Mouse (Mus musculus): ENCODE measurements around the gene Tnpo3.

Tnpo3 gene

DNA sequence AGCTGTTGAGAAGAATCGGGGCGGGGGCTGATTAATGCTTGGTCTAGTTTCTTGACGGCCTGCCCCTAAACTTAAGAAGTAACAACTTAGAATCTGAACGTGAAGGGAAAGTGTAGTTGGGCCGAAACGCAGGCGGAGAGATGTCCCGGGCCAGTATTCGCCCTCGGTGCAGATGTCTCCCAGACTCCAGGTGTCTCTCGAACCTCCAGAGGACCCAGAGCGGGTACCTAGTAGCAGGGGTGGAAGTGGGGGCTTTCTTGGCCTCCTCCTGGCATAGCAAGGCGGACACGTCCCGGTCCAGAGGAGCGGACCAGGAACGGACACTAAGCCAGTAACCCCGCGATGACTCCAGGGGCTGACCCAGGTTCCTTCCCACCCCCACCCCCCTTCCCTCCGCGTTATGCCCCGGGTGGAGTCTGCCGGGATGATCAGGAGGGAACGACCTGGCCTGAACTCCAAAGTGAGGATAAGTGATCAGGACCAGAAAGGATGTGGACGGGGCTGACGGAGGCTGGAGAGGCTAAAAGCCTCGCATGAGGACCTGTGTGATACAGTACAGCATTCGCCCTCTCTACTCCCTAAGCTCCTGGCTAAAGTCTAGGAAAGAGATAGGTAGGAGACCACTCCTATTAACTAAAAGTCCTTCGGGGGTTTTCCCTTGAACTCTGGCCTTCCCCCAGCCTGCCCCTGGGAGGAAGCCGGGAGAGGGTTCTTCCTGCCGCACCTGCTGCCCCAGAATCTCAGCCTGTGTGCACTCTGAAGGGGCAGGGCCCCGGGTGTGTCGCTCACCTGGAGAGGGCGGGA, 82.1 kb downstream of the Tnpo3 start:
- DNase-seq (ENCODE audit: low spot score) = no peak

DNA sequence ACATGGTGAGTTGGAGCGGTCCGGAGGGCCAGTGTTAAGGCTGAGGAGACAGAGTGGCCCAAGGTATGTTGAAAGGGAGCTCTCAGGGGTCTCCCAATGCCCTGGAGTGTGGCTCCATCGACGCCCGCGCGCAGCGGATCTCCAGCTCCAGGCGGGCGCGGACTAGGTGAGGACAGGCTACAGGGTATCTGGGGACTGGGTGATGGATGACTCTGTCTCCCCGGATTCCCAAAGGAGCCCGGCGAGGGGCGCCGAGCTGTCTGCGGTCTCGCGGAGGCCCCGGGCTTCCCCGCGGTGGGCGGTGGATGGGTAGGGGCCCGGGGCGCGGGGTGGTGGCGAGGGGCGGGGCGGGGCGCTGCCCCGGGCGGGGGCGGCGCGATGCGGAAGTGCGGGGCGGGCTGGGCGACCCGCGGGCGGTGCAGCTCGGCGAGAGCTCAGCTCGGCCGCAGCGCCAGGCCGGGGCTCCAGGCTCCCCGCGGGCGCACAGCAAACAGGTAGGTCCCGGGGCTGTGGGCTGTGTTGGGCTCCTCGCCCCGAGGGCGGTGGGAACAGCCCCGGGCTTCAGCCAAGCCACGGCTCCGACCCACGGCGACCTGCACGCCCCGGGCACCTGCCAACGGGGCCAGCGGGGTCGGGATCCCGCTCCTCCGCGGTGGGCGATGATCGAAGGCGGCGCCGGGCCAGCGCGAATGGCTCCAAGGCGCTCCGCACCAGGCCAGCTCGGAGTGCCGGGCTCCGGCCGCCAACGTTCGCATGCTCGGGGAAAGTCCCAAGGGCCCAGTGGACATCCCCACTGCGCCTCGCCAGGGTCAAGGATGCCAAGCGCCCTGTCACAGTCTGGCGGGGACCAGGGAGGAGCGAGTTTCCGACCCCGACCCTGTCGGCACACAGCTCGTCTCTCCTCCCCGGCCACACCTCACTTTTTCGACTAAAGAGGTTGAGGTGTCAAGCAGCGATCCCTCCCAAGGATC, 83.1 kb downstream of the Tnpo3 start, which contains the start of gene Irf5:
Irf5 (plus strand) TSS at position 345 of the 971 bp plus-strand sequence.
- DNase-seq (ENCODE audit: low spot score) = no peak

- no peak for DNase-seq (ENCODE audit: low spot score)
Observed at GRCm38 (mm10) chr6:29525256-29525655, 84.4 kb downstream of the Tnpo3 start.

DNA sequence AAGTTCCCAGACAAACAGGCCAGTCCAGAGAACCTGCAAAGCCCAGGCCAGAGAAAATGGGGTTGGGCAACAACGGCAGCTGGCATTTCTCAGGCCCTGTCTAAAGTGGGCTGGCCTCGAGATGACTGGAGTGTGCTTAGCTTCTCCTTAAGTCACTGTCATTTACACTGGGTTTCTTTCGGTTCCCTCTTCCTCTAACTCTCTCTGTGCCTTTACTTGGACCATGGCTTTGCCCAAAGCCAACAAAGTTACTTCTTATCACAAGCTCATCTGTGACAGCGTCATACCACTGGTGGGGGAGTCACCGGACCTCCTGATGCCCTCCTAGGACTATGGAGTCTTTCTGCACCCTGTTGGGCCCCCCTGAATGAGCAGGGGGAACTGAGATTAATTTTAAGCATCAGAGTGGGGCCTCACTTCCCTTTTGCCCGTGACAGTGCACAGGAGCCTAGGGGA, 85.6 kb downstream of the Tnpo3 start:
- no peak for DNase-seq (ENCODE audit: low spot score)

DNA sequence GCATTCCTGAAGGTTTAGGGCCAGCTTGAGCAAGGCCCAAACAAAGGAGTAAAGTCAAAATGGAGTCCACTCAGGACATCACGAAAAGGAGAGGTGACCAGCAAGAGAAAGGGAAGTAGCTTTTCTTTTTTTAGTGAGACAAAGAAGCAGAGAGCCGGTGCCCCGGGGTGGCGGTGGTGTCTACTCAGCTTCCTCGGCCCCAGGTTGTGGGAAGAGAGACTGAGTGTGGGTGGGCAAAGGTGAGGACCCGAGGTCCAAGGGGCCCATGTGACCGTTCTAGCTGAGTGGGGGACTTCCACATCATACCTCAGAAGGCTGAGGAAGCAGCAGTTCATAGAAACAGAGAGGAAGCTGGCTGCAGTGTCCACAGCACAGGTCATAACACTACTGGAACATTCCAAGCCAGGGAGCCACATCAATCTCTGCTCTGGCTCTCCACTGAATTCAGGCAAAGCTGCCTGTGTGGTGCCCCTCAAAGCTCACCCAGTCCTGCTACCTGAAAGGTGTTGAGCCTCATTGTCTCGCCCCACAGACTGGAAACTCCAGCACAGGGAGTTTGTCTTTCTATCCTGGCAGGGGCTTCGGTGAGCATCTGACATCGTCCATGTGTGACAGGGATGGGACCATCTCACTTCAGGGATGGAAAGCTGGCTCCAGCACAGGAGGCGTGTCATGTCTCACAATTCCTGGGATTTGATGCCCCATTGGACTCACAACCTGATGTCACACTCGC, 86.2 kb downstream of the Tnpo3 start:
- DNase-seq (ENCODE audit: low spot score) = no peak

DNA sequence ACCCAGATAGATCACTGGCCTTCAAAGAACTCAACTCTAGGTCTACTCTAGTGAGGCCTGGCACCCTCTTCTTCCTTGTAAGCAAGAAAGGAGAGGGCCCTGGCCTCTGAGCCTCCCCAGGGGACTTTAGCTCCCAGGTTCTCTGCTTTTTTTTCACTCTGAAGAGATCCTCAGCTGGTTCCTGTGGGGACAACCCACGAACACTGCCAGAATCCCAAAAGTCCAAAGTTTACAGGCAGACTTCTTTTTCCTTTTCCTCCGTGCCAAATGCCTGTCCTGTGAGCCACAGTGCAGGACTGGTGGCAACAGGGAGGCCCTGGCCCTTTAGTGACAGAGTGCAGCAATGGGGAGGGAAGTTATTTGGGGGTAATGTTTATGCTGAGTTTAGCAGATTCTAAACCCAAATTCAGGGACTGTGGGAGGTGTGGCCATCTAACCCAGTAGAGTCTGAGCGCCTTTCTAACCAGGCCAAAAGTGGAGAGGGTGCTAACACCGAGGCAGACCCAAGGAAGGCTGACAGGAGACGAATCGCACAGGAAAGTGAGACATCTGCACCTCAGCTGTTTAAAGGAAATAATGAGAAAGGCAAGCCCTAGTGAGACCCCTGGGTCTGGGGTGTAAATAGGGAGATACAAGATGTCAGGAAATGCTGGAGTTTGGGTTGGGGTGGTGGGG, 86.9 kb downstream of the Tnpo3 start:
- no peak for DNase-seq (ENCODE audit: low spot score)

DNA sequence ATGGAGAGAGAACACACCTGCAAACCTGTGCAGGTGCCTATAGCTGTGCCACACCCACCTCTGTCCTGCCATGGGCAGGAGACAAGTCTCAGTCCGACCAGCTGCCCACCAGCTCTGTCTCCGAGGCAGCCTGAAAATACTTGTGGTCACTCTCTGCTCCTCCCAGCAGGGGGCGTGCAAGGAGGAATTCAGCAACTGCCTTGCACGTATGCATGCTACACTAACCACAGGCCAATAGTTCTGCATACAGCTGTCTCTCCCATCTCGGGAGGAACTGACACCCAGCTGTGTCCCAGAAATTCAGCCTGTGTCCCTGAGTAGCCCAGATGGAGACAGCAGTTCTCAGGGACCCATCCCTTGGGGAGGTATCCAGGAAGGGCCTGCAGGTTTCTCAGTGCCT, 92.5 kb downstream of the Tnpo3 start:
- DNase-seq (ENCODE audit: low spot score) = no peak

DNA sequence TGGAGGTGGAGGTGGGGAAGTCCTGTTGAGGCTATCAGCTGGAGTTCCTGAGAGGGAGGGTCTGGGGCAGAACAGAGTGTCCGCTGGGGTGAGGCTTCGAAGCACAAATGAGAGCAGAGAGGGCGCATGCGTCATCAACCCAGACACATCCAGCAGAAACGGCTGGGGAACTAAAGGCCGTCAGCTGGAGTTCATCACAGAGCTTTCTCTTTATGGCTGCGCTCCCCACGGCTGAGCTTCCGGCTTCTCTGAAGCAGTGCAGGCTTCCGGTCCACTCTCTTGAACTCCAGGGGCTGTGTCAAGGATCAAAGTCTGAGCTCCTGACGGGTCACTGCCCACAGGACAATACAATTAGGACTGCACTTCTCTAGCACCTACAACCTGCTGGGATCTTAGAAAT, 96.4 kb downstream of the Tnpo3 start:
- no peak for DNase-seq (ENCODE audit: low spot score)

- no peak for DNase-seq (ENCODE audit: low spot score)
Observed at GRCm38 (mm10) chr6:29509086-29509485, 100.6 kb downstream of the Tnpo3 start.

DNA sequence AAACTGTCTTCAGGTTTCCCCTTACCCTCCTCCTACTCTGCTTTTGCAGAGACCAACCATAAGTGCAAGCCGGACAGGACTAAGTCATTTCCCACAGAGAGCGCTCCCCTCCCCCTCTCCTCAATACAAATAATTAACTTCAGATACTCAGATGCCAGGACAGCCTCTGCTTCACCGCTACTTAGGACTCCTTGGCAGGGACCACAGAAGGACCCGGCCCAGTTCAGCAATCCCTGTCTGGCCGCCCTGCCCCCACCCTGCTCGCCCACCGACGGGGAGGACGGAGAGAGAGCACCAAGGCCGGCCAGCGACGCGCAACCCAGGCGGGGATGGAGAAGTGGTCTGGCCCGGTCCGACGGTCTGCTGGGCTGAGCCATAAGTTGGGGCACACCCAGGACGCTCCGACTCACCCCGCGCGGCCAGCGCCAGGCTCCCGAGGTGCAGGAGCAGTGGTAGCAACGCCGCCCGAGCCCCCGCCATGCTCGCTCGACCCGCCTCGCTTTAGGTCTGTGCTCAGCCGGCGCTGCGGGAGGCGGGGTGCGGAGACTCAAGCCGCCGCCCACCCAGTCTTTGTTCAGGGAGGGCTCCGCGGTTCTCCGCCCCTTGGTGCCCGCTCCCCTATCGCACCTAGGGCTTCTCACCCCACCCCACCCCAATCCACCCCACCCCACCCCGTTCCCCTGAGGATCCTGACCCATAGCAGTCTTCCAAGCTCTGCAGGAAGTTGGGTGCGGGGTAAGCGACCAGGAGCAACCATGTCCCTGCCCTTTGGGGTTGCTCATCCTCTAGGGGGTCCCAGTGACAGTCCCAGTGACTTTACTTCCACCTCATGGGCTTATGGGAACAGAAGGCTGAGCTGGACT, 102.0 kb downstream of the Tnpo3 start, which contains the start of gene Kcp:
Kcp (minus strand) TSS at position 506 of the 863 bp plus-strand sequence.
- DNase-seq (ENCODE audit: low spot score) = no peak

GRCm38 (mm10) chr6:29506834-29507233, 102.9 kb downstream of the Tnpo3 start:
- DNase-seq (ENCODE audit: low spot score) = no peak

DNA sequence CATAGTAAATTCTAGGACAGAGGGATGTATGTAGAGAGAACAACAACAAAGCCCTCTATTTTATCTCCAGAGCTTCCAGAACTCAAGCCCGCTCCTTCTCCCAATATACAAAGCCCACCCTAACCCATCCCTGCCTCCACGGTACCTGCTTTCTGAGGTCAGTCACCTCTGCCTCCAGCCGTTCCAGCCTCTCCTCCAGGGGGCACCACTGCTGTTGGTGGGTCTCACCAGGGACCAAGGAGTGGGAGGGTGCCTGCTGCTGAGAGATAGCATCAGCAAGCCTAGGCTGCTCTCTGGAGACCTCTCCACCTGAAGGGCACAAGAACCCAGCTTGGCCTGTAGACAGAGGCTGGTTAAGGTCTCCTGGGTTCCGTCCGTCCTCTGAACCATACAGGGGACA, 104.2 kb downstream of the Tnpo3 start:
- DNase-seq (ENCODE audit: low spot score) = no peak

GRCm38 (mm10) chr6:29501599-29501998, 108.1 kb downstream of the Tnpo3 start:
- no peak for DNase-seq (ENCODE audit: low spot score)

DNA sequence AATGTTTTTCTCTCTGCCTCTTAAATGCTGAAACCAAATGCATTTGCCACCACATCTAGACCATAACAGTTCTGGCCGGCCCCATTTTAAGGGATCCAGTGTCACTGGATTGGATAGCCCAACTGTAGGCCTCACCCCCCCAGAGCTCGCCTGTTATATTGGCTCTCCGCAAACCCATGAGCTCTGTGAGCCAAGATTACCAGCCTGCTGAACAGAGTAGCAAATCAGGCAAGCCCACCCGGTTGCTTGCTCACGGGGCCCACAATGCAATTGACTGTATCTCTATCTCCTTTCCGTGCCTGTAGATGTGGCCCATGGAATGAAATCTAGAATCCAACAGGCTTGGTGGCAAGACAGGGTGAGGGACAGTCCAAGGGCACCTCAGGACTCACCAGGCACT, 108.9 kb downstream of the Tnpo3 start:
- DNase-seq (ENCODE audit: low spot score) = no peak

- DNase-seq (ENCODE audit: low spot score) = no peak
Observed at GRCm38 (mm10) chr6:29500177-29500576, 109.5 kb downstream of the Tnpo3 start.

GRCm38 (mm10) chr6:29497791-29498190, 111.9 kb downstream of the Tnpo3 start:
- no peak for DNase-seq (ENCODE audit: low spot score)

DNA sequence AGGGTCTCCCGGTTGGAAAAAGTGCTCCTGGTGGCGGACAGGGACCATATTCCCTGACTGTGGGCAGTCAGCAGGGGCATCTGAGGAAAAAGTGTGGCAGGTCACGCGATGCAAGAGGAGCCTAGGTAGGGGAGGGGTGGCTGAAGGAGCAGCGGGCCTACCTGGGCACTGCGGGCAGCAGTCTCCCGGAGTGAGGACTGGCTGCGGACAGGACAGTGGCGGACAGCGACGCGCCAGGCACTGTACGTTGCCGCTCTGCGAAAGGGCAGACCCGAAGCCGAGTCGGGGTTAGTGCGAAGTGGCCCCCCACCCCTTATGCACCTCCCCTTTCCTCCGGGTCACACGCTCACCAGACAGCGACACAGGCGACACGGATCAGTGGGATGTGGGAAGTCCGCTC, 113.4 kb downstream of the Tnpo3 start:
- no peak for DNase-seq (ENCODE audit: low spot score)

- DNase-seq (ENCODE audit: low spot score) = no peak
Observed at GRCm38 (mm10) chr6:29494101-29494500, 115.6 kb downstream of the Tnpo3 start.

Data from ovary, postnatal 10 days (tissue).